Mouse (Mus musculus) adrenal gland, postnatal 4 days (tissue): ENCODE data around the gene Gla. TPM values are rescaled to one million over a fixed set of nuclear protein-coding genes. Genes with fewer than 3 reads are reported as not detected.
A peak's percentile ranks its signal among the peaks of the same experiment; 100 is the strongest.

Experiments used
- DNase-seq, 2 experiments: peaks; one replicate each; pipeline ENCODE4 v3.0.0; 2021 to 2022; ENCODE audit warnings: low spot score in 2 of 2, mixed read lengths in 2 of 2
- long read RNA-seq, 2 experiments: library from polyadenylated mRNA; stranded (forward); transcript quantifications; one replicate each; pipeline ENCODE4 v2.0.0; 2021
- total RNA-seq, 2 experiments: library from RNA; stranded (reverse); gene quantifications; 2 replicates each; pipeline ENCODE4 v1.2.3; 2021

Gla gene
- 1 to 10 TPM; 7.8 to 7.9 TPM for total RNA-seq
- long read RNA-seq, experiment 1, partial matches to known transcripts = 0 of 3 reads
- long read RNA-seq, experiment 1, other reads (novel, unspliced or antisense) = 1 of 3 reads
- long read RNA-seq, experiment 2, transcript Gla-201 (7 exons, 3,172 nt) = major isoform, 5 of 5 reads
- long read RNA-seq, experiment 2, partial matches to known transcripts = 0 of 5 reads
- long read RNA-seq, experiment 2, other reads (novel, unspliced or antisense) = 0 of 5 reads

GRCm38 (mm10) chrX:134600659-134601379 is at the start of gene Gla, which contains the start of gene Hnrnph2:
Gla (minus strand) TSS chrX:134601125.
Hnrnph2 (plus strand) TSS chrX:134601179.
- DNase-seq = peak; percentile 39 to 65

DNA sequence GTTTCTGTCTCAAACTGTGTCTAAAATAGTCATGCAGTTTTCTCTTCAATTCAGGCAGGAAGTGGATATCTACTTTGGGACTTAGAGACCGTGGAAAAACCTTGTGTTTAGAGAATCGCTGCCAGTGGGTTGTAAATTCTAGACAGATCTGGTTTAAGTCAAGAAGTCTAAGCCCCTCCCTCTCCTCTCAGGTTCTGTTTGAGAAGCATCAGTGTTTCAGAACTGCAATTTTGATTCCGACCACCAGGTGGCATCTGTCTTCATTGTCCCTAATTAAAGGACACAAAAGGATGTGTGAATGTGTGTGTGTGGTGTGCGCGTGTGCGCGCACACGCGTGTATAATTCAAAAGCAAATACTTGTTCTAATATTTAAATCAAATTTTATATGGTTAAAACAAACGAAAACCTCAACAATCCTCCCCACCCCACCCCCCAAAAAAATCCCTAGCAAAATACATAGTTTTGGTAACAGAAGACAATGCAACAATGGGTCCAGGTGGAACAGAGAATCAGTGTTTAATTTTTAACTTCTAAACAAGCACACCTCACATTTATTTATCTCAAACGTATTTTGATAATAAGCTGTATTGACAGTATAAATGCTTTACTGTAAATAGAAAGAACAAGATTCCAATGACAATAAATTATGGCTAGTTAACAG is 47.2 kb upstream of the Gla start:
- peak in 1 of 2 experiments; percentile 43 for DNase-seq

DNA sequence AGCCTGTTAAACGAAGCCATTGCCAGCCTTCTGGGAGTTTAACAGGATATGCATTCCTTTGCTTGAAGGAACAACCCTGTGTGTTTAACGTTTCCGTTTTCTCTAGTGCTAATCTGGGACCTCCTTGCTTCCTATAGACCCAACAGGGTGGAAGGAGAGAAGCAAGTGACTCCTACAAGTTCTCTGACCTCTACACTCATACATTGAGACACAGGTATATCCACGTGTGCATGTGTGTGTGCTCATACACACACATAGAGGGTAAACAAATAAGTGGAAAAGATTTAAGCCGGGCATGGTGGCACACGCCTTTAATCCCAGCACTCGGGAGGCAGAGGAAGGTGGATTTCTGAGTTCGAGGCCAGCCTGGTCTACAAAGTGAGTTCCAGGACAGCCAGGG is 46.5 kb upstream of the Gla start:
- no peak for DNase-seq

DNA sequence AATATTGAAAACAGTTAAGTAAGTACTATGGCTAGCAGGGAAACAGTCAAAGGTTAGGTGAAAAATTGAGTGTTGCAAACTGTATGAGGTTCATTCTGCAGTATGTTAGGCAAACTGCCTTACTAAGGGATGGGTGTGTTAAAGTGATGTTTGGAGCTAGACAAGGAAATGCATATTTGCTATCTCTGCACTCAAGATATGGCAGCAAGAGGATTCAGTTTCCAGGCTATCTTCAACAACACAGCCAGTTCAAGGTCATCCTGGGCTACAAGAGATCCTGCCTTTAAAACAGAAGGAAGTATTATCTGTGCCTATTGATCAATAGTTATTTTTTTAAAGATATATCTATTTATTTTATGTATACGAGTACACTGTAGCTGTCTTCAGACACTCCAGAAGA is 45.4 kb upstream of the Gla start:
- DNase-seq = no peak

DNA sequence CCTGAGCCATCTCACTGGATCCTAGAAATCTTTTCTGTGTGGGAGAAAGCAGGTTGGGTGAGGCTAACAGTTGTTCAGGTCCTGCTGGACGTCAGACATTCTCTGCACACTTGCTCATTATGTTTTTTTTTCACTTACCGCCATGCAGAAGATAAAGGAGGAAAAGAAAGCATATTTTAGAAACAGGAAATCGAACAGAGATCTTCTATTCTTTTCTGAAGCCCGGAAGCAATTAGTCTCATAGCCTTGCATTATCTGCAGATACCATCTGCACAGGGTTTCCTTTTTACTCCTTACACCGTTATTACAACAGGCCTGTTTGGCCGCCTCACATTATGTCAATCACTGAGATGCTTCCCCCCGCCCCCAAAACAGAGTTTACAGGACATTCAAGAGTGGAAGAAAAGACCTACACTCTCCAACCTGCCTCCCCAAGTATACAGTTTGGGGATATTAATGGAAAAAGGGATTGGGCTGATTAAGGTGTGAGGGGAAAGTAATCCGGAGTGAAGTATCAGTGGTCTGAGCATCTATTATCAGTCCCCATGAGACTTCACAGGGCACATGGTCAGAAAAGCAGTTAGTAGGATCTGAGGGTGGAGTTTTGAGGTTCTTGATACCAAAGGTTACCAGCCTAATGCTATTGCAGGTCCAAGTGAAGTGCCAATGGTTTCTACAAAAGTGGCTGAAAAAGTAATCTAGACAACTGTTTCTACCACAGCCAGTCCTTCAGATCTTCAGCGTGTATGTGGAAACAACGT is 40.3 kb upstream of the Gla start:
- no peak for DNase-seq

DNA sequence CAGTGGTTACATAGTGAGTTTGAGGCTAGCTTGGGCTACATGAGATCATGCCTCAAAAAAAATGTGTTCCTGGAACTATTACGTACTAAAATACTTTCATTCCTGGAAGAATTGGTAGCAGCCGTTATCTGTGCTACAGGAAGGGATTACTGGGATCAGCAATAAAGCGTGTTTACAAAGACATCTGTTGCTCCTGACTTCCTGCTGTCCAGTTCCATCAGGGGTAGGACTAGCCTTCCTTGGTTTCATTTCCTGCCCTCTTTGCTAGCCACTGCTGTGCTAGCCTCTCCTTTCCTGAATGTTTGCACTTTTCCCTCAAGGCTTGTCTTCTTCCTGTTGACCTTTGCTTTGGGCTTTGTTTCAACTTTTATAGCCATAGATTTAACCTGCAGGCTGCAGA is 34.9 kb upstream of the Gla start:
- no peak for DNase-seq

- DNase-seq = no peak
Observed at GRCm38 (mm10) chrX:134635111-134635510, 34.2 kb upstream of the Gla start.

DNA sequence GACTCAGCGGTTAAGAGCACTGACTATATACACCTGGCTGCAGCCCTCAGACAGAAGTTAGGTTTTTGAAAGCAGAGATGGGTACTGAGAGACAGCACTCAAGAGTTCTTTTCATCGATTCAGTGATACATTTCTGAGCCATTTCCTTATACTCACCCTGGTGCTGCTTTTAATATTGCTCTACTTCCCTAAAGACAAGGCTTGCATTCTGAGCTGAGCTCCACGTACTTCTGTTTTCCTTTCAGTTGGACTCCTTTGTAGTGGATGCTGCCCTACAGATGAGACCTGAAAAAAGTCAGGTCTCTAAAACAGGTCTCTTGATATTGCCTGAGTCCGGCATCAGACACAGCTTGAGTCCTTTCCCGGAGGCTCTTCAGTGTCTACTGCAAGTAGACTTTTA is 31.8 kb upstream of the Gla start:
- no peak for DNase-seq

- no peak for DNase-seq
Observed at GRCm38 (mm10) chrX:134628200-134628599, 27.3 kb upstream of the Gla start.

DNA sequence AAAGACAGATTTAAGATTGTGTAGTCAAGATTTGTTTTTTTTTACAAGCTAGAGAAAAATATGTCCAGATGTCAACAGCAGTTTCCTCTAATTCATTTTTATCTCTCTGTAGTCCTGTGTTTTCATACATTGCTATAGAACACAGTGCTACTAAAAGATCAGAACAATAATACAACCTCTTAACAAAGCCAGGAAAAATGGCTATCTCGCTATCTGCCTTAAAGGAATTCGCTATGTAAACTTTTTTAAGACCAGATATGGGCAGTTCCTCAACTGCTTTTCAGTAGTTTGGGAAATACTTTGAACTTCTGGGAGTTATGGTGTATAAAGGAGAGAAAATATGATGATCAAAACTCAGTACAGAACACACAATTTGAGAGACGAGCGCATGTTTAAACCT is 22.4 kb upstream of the Gla start:
- no peak for DNase-seq

DNA sequence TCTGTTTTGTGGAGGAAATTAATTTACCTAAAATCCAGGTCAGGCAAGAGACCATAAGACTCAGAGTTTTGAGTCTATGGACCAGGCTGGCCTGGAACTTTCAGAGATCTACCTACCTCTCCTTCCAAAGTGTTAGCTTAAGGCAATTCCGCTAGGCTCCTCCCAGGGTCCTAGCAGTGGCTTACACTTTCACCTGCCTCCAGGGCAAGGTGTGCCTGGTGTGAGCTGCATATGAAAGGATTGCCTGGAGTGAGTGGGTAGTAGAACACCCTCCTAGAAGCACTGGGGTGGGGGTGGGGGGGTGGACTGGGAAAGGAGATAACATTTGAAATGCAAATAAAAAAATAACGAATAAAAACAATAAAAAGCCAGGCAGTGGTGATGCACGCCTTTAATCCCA is 20.8 kb upstream of the Gla start:
- no peak for DNase-seq

GRCm38 (mm10) chrX:134620254-134620865 is 19.4 kb upstream of the Gla start:
- no peak for DNase-seq

DNA sequence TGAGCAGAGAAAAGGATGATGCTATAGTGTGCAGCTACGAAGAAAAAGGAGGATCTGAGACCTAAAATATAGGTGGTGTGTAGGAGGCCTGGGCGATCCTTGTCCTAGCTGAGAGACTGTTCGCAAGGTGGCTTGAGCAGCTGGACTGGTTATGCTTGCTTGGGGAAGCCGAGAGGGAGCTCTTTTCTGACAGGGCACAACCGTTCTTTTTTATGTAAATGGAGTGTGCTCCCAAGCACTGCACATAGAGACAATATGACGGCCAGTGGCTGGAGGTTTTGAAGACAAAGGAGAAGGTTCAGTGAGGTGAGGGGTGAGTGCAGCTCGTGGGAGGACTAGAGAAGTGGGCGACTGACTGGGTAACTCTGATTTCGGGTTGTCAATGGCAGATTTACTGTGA is 18.8 kb upstream of the Gla start:
- DNase-seq = no peak

- no peak for DNase-seq
Observed at GRCm38 (mm10) chrX:134614306-134614705, 13.4 kb upstream of the Gla start.

DNA sequence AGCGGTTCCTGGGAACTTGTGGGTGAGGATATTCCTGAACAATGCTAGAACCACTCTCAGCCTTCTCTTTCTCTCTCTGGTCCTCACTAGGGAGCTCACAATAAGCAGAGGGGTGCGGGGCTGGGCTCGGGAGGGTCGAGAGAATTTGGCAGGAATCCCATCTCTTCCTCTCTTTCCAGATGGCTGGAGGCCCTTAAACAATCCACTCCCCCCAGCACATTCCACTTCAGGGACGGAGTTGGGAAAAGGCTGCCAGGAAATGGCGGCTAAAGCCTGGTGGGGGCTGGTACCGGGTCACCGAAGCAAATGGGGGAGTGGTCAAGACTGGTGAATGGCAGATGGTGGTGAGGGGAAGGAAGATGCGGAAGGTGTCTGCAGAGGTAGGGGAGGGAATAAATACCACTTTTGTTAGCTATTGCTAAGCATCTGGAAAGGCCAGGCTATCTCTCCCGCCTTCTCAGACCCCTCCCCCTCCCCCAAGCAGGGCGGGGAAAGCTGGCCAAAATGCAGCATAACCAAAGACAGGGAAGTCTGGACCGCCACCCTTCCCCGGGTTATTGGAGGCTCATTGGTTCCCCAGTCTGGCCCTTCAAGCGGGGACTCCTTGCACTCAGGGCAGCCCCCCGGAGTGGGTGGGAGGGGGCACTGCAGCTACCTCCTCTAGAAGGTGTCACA is 11.5 kb upstream of the Gla start:
- peak; percentile 7 to 9 for DNase-seq

GRCm38 (mm10) chrX:134610984-134611383 is 10.1 kb upstream of the Gla start:
- no peak for DNase-seq

GRCm38 (mm10) chrX:134609472-134609871 is 8.5 kb upstream of the Gla start:
- DNase-seq = no peak

DNA sequence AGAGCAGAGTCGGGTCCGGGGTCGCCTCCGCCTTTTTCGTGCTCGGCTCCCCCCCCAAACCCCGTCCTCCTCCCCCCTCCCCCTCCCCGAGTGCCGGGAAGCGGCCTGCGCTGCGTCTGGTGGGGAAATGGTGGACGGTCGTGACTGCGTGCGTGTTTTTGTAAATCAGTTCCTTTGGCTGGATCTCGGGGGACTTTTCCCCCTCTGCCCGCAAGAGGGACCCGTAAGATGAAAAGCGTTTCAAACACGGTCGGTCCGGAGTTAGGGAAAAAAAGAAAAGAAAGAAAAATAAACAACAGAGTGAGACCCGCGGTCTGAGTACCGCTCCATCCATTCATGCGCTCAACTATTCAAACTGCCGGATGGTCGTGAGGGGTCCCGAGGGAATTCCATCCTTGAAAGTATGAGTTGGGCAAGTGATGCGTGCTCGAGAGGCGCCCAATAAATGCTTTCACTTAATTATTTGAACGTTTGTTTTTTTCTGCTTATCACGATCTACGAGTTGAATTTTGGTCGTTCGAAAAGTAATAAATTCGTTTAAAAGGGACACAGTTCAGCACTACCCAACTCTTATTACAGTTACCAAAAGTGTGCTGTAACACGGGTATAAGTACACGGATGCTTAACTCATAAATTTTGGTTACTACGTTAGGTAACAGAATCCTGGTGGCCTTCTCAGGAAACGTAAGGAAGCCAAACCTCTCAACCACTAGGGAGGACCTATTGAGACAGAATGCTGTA is 625 bp upstream of the Gla start:
- no peak for DNase-seq

GRCm38 (mm10) chrX:134599922-134600565 is 881 bp downstream of the Gla start:
- no peak for DNase-seq
